Mouse (Mus musculus): ENCODE measurements around the gene Abcc9. TPM values are rescaled to one million over a fixed set of nuclear protein-coding genes. Genes with fewer than 3 reads are reported as not detected.

Abcc9 gene
- not detected in 2 replicates for total RNA-seq (2015)
- total RNA-seq (2017) = not detected in 2 replicates

DNA sequence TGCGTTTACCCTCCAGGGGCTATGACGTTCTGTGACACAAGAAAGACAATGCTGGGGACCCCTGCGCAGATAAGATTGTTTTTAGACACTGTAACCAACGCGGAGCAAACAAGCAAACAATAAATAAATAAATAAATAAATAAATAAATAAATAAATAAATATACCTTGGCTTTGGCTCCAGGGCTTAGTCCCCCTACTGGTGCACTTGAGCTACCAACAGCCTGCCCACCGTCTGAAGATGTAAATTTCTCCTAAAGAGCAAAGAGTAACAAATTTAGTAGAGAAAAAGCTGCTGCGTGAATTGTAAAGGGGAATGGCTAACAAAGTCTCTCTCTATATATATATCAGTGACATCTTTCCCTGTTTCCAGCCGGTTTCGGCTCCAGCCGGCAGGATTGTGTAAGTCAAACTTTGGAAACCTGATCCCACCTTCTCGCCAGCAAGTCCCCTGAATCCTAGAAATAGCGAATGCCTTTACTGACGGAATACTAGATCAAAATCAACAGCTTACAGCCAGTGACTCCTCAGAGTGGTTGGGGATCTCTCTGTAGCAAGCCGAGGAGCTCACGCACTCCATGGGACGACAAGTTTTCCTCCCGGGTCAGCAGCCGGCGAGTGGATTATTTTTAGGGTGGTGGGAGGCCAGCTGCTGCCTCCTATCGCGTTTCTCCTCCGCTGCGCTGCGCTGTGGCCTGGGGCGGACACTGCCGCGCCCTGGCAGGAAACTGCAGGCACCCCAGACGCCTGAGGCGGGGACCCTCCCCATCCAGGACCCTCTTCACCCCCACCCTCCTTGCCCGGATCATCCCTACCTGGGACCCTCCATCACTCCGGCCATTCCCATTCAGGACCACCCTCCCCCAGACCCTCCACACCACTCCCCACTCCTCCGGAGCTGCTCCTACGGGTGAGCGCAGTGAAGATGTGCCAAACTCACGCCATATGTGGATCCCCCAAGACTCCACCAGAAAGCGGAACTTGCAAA lies at the start of gene Abcc9:
Gene Abcc9 (minus strand): TSS at position 664 of the 986 bp plus-strand sequence.
- ATAC-seq (replicated peaks; ENCODE audit: poor library complexity) = peak; percentile 30; the same call in 1 of the 2 replicates

DNA sequence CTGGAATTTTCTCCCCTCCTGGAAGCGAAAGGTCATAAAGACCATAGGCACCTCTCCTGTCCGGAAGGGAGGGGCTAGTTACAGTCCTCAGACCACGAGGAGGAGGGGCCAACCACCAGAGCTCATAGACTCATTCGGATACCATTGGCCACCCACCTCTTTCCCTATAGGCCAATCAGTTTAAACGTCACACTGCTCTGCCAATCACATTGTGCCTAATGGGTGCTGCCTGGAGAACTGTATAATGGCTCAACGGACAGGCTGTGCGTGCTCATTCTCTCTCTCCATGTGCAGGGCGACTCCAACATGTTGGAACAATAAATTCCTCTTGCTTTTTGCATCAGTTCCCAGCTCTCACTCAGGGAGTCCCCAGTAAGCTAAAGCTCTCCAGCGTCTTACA lies 49.2 kb upstream of the Abcc9 start:
- ATAC-seq (replicated peaks; ENCODE audit: poor library complexity) = no peak

DNA sequence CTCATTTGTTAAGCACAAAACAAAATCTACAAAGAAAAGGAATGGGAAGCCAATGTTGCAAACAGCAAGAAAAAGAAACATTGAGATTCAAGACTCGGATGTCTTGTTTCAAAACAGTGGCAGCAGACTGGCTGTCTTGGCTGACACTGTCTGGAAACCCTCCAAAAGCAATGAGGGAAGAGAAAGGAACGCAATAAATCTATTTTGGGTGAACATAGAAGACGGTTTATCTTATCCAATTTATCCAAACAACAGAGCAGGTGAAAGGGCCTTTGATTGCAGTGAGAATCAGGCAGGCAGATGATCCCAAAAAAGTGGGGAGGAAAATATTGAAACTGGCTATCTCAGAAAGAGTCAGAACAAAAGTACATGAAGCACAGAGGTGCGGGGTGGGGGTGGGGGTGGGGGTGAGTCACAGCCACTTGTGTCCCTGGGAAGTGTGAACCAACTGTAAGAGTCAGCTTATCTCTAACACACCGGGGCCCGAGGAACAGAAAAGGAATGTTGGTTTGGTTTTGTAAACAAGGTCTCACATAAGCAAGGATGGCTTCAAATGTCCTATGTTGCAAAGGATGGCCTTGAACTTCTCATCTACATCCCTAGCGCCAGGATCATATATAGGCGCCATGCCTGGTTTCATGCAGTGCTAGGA lies 46.1 kb upstream of the Abcc9 start:
- ATAC-seq (replicated peaks; ENCODE audit: poor library complexity) = no peak

DNA sequence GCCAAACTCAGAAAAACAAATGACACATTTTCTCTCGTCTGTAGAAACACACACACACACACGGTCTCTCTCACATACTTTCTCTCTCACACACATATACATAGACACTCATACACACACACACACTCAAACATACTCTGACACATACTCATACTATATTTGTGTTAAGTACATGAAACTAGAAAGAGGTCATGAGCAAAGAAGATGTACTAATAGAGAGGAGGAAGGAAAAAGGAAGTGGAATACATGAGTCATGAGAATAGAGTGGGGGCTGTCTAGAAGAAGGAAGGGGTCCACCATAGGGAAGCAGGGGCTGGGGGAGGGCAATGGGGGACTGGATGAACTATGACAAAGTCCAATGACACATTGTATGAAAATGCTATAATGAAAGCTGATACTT lies 45.0 kb upstream of the Abcc9 start:
- peak; percentile 80 for ATAC-seq (replicated peaks; ENCODE audit: poor library complexity)

DNA sequence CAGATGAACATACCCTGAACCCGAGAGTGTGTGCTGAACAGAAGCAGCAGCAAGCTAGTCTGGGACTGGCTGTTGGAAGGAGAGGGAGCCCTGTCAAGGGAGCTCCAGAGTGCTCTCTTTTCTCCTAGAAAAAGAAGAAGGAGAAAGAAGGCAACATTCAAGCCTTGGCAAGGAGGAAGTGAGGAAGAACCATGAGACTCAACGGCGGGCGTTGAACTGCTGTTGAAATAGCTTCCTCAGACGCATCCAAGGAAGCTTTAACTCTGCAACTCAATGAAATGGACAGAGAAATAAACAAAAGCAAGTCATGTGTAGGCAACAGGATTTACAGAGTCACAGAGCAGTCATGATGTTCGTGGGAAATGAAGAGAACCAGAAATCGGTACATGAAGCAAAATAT lies 44.6 kb upstream of the Abcc9 start:
- peak; percentile 76 for ATAC-seq (replicated peaks; ENCODE audit: poor library complexity)

DNA sequence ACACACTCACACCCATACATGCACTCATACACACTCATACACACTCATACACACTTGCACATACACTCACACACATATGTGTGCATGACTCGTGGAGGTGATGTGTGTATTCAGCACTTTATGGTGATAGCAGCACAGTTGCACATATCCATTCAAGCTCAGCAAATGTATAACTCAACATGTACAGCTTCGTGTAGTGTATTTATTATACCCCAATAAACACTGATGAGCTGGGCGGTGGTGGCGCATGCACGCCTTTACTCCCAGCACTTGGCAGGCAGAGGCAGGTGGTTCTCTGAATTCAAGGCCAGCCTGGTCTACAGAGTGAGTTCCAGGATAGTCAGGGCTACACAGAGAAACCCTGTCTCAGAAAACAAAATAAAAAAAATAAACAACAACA lies 43.4 kb upstream of the Abcc9 start:
- no peak for ATAC-seq (replicated peaks; ENCODE audit: poor library complexity)

DNA sequence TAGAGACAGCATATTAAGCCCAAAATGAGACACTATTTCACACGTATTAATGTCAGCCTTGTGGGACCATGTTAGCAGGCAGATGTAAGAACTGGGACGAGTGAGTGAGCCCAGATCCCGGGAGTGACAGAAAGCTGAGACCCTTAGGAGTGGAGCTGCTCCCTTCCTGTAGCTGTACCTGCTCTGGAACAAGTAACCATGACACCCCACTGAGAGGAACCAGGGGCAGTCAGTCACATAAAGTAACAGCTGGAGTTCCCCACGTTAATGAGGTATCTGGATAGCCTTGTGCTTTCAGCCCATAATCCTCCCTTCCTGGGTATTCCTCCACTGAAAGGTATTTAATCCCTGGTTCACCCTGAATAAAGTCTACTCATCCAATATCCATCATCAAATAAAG lies 41.1 kb upstream of the Abcc9 start:
- no peak for ATAC-seq (replicated peaks; ENCODE audit: poor library complexity)

DNA sequence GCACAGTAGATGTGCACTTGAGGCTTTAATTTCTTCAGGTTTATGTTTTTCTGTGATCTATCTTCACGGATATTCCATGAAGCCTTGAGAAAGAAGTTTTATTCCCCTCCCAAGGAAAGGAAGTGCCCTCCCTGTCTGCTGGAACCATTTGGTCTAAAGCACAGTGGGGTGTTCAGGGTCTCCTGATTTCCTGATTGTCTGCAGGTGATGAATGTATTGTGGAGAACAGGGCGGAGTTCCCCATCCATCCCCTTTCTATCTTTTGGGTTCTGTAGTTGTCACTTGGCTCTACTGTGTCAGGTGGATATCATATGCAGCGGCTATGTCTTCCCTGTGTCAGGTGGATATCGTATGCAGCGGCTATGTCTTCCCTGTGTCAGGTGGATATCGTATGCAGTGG lies 39.6 kb upstream of the Abcc9 start:
- ATAC-seq (replicated peaks; ENCODE audit: poor library complexity) = no peak

DNA sequence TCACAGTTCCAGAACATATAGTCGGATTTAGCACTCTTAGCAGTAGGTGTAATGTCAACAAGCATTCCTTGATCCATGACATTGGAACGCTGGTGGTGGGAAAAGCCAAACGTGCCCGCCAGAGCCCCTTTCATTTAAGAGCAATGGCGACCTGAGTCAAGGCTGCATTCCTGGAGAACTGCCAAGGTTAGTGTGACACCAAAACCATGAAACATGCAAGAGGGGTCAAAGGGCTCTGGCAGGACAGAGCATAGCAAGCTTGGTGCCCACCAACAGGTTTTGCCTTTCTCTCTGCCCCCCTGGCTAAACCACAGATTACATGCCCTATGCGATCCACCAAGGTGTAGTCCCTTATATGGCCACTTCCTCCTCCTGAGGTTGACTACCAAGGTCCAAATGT lies 36.5 kb upstream of the Abcc9 start:
- ATAC-seq (replicated peaks; ENCODE audit: poor library complexity) = no peak

DNA sequence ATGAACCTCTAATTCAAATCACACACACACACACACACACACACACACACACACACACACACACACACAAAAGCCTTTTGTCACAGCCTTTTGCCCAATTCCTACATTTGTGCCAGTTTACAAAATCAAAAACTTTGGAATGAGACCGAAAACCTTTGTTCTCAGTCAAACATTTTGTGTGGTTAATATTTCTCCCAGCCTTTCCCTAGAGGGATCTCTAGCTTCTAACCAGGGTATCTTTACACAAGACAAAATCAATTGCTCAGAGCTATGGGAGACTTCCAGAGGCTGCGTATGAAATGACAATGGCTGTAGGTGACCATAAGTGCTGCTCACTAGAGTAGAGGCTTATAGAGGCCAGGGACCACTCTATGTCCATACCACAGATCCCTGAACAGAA lies 36.1 kb upstream of the Abcc9 start:
- ATAC-seq (replicated peaks; ENCODE audit: poor library complexity) = no peak

DNA sequence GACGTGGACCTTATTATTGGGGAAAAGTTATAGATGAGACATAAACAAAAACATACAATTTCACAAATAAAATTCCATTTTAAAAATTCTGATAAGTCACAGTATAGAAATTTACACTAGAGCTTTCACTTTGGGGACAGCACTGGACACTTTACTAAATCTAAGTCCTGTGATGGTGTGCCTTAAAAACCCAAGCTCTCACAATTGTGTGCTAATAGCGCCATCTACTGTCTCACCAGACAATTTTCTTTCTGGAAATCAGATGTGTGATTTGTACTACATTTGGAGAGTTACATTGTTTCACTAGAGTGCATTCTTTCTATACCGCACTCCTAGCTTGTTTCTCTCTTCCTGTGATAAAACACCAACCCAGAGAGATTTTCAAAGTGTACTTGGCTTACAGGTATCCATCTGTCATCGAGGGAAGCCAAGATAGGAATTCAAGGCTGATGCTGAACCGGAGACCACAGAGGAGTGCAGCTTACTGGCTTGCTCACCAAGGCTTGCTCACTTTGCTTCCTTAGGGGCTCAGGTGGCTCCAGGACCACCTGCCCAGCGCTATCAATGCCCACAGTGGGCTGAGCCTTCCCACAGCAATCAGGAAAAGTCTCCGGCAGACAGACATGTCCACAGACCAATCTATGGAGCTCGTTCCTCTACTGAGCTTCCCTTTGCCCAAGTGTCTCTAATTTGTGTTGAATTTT lies 33.3 kb upstream of the Abcc9 start:
- ATAC-seq (replicated peaks; ENCODE audit: poor library complexity) = peak; percentile 98

DNA sequence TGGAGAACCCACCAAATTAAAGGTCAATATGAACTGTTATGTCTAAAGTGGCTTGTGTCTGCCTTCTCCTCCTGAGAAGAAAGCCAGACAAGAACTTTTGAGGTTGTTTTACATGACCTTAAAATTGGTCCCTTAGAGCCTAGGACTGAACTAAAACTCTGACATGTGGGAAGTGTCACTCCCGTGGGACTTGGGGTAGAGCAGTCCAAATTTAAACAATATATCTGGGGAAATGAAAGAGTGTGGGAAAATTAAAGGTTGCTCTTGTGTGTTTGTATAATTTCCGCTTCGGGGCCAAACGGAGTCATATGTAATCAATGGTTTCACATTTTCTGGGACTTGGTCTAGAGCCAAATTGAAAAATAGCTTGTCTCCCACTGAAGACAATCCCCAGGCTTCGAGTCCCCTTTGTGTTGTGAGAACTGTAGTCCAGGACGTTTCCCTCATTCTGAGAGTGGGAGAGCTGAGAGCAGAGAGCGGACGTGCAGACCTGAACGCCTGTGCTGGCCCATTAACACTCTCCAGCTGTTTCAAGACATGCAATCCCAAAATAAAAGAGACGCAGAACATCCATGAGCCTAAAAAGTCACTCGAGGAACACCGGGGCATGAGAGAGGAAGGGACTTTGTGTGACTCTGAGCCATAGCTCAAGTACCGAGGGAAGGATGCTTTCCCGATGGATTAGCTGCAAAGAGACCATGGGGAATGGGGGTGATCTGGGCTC lies 30.6 kb upstream of the Abcc9 start:
- ATAC-seq (replicated peaks; ENCODE audit: poor library complexity) = no peak

DNA sequence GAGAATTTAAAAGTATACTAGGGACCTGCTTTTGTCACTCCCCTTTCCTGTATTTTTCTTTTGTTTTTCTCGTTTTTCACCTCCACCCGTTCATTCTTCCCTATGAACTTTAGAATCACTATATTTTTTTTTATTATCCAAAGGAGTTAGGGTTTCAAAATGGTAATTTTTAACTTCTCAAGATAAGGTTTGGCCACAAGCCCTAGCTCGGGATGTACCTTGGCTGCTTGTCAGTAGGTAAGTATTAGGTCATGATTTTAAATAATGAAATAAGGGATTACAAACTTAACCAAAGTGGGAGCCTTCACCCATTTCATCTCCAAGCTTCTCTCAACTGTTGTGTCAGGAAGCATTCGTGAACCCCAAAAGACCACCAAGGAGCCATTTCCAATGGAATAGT lies 23.9 kb upstream of the Abcc9 start:
- ATAC-seq (replicated peaks; ENCODE audit: poor library complexity) = no peak

DNA sequence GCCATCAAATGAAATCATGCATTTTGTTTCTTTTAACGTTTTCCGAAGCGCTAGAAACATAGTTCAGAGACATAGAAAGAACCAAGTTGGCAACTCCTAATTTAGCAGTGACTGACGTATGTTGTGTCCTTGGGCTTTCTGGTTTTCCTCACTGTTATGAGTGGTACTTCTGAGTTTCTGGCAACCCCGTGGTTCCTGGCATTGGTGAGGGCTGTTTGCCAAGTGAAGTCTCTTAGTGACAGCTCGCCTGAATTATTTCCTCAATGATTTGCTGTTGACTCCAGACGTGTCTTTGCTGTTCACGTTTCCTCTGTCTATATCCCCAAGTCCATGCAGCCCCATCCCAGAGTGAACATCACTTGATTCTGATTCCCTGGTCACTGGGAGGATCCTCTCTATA lies 19.6 kb upstream of the Abcc9 start:
- ATAC-seq (replicated peaks; ENCODE audit: poor library complexity) = no peak

DNA sequence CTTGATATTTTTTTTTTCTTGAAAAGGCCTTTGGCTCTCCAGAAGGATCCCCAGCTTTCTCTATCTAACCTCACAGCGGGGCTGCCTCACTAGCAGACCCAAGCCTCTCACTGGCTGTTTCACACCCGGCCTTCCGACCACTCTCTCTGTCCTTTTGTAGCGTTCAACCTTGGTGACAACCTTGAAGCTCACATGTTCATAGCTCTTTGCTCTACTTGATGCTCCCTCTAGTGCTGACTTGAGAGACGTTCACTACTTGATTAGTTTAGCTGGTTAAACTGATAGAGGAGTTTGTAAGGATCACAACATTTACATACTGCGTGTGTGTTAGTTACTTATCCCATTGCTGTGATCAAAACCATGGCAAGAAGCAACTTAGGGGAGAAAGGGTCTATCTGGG lies 18.5 kb upstream of the Abcc9 start:
- ATAC-seq (replicated peaks; ENCODE audit: poor library complexity) = no peak

DNA sequence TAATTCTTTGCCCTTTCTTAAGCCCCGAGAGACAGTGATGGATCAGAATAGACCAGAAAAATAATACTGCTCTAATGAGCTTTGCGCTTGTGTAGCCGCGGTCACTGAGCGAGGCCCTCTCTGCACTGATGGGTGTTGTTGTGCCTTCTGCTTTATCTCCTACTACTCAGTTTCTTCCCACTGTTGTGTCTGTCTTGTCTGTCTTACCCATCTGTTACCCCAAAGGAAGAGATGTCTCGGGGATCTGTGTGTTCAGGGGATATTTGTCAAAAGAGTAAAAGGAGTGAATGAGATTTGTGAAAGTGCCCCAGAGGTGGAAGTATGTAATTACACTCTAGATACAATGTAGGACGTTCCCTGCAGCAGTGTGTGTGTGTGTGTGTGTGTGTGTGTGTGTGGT lies 16.1 kb upstream of the Abcc9 start:
- peak; percentile 43 for ATAC-seq (replicated peaks; ENCODE audit: poor library complexity)

DNA sequence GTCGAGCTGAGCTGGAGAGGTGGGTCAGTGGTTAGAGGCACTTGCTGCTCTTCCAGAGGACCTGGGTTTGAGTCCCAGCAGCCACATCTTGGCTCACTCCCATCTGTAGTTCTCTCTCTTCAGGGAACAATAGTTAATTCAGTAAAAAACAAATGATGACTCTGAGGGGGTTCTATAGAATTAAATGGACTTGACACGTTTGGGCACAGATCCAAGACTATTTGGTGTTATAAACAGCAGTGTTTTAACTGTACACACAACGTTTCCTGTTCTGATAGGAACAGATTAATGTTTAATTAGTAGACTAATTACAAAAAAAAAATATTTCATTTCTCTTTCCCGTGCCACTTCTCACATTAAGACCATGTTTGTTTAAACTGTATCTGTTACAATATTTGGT lies 15.1 kb upstream of the Abcc9 start:
- ATAC-seq (replicated peaks; ENCODE audit: poor library complexity) = no peak

DNA sequence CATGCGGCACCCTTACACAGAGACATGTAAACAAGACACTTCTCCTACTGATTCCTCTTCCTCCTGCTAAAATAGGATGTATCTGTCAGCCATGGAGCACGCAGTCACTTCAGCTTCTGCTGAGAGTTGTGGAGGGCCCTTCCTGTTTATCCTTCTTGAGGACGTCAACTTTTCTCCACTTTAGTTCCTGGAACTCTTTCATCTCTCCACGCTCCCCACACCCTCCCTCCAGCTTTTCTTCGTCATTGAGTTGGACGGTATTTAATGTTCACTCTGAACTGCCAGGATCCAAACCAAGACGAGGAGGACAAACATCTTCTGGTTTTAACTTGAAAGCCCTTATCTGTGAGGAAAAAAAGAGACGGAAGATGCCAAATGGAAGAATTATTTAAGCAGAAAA lies 12.9 kb upstream of the Abcc9 start:
- ATAC-seq (replicated peaks; ENCODE audit: poor library complexity) = no peak

DNA sequence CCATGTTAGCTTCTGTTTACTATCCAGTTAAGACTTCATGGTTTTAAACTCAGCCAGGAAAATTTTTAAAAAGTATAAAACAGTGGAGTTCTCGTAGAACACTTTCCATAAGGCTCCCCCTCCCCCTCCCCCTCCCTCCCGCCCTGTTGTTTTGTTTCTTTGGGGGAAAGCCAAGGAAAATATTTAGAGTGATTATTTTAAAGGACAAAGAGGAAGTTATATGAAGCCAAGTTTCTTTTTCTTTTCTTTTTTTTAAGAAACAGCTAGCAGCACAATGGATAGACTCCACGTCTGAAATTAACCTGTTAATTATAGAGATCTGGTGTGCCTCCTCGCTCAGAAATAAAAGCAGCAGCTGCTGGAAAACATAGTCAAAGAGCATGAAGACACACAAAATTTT lies 9.0 kb upstream of the Abcc9 start:
- ATAC-seq (replicated peaks; ENCODE audit: poor library complexity) = no peak

DNA sequence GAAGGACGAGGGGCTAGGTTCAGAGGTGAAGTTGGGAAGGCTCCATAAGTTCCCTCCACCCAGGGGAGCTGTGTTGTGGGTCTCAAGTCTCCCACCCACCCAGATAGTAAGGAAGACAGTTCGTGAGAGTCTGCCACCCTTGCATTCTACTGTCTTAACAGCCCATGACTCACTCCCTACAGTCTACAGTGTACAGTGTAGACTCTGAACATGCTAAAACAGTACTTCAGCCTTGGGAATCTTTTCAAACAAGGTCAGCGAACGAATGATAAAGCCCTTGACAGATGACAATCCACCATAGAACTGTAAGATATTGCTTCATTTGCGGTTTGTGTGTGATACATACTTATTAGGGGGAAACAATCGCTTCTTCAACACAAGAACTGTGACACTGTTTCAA lies 8.6 kb upstream of the Abcc9 start:
- ATAC-seq (replicated peaks; ENCODE audit: poor library complexity) = no peak

DNA sequence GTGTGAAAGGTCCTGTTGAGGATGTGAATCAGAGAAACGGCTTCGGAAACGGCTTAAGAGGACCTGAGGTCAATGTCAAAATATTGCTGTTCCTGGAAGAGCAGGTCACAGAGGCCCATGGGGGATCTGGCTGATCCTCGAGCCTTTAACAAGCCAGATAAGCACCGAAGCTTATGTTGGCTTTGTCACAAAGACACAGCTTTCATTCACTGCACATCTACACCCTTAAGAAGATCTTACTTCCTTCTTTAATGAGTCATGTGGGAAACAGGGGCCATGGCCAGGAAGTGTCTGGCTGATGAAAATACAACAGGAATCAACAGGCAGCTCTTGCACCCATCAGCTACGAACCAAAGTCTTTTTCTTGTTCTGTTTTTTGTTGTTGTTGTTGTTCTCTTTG lies 6.3 kb upstream of the Abcc9 start:
- ATAC-seq (replicated peaks; ENCODE audit: poor library complexity) = peak; percentile 66

Data from megakaryocyte progenitor cell, adult 5-6 weeks (primary cell).